Mouse (Mus musculus) gastrocnemius, adult 18-20 months (tissue): Measurements from ENCODE around the gene Fut8. TPM values are rescaled to one million over a fixed set of nuclear protein-coding genes. Genes with fewer than 3 reads are reported as not detected.

ENCODE experiments used
- DNase-seq: peaks from one replicate; pipeline ENCODE4 v3.0.0; 2021; ENCODE audit warnings: low spot score
- total RNA-seq, 2 experiments: library from RNA; stranded (reverse); gene quantifications; 2 replicates each; pipeline ENCODE4 v1.2.3; 2021

The Fut8 gene
- total RNA-seq, 2 experiments from 2014 or later = 18.4 to 19.9 TPM

DNA sequence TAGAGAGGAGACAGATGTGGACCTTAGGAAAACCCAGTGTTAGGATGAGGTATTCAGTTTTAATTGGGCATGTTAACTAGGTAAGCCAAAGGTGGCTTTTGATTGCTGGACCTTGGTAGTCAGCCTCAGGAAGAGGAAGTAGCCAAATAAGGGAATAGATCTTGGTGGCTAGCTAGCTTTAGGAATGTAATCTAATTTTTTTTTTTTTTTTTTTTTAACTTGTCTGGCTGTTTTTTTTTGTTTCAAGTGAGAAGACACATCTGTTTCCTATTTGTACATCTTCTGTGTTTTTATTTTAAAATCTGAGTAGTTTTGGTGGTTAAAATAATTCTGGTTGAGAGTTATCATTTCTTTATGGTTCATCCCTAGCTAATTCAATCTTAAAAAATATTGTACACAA lies 65.4 kb downstream of the Fut8 start:
- no peak for DNase-seq

DNA sequence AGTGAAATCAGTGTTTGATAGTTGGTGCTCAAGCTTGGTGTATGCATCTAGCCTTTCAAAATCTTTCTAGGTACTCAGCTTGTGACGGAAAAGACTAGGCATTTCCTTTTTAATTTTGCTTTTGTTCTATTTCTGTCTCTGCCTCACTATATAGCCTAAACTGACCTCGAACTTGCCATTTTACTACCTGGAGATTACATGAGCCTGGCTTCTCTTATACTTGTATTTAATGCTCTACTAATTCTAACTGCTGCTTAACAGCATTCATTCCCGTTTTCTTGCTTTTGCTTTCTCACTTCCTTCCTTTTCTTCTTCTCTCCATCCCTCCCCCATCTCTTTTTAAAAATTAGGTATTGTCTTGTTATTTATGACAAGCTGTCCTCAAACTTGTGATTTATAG lies 67.6 kb downstream of the Fut8 start:
- no peak for DNase-seq

DNA sequence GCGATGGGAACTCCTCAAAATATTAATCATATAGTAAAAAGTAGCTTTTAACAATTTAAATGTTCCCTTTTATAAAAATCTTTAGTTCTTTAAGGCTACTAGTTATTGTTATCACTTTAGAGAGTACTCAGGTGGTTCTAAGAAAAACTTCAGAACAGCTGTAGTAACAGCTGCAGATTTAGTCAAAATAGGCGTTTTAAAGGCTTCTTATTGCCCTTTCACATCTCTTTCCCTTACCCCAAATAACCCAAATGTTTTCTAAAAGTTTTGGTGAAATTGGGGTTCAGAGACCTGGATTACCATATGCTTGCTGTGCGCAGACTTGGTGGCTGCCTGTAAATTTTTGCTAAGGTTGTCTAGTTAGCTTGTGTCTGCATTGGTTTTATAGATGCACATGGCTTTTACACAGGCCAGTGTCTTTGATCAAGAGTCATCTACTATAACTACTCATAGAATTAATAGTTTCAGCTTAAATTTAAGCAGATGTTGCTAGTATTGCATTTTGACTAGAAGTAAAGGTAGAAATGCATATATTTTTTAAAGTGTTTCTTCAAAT lies 68.9 kb downstream of the Fut8 start:
- DNase-seq = no peak

DNA sequence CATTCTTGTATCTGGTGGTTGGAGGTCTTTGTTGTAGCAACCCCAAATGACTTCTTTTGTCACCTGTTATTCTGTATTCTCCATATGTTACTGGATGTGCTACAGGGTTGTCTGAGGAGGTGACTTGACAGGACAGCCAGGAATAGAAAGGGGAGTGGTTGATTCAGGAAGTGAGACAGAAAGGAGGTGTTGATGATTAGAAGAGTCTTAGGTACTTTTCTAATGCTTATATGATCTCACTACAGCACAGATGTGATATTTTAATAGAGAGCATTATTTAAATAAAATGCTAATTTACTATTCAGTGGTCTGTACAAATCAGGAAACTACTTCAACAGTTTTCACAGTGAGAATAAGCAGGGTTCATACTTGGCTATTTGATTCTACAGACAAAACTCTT lies 71.6 kb downstream of the Fut8 start:
- DNase-seq = no peak

DNA sequence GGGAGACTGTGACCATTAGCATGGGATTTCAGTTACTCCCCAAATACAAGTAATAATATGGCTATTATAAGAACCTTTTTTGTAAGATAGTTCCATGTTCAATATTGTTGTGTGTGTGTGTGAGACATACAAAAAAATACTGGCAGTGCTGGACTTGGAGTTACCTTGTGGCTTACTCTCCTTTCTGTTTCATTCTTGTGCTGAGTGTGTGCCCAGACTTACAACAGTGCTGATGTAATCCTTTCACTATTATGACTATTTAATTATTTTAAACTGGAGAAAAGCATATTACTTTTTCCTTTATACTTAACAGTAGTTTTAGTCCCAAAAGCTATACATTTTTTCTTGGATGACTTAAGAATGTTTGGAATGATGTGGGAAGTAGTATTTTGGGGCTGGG lies 75.6 kb downstream of the Fut8 start:
- DNase-seq = no peak

DNA sequence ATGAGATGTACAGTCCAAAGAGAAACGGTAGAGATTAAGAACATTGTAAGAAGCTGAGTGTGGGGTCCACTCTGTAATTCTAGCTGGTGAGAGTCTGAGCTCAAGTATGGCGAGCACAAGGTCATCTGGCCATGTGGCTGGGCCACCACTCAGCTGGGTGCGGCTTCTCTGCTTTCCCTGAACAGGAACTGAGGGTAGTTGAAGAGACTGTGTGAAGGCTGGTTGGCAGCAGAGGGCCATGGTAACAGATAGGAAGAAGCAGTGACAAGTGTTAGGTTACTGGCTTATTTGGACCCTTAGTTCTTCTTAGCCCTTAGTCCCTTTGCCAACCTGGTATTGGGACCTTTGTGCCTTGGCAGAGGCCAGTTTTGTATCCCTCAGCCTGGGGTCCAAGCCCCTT lies 86.2 kb downstream of the Fut8 start:
- DNase-seq = no peak

DNA sequence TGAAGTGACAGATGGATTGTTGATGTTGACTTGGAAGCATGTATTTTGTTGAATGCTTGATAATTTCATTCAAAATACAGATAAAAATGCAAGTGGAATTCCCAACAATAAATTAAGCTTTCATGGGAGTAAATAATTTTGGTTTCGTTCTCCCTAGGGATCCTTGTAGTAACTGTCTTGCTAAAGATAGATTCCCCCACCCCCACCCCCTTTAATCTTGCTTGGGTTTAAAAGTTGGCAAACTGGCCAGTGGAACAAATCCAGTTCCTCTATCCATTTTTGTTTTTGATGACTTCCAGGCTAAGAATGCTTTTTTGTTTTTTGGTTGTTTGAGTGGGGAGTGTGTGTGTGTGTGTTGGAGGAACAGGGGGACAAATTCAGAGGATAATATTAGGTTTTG lies 108.6 kb downstream of the Fut8 start:
- no peak for DNase-seq

DNA sequence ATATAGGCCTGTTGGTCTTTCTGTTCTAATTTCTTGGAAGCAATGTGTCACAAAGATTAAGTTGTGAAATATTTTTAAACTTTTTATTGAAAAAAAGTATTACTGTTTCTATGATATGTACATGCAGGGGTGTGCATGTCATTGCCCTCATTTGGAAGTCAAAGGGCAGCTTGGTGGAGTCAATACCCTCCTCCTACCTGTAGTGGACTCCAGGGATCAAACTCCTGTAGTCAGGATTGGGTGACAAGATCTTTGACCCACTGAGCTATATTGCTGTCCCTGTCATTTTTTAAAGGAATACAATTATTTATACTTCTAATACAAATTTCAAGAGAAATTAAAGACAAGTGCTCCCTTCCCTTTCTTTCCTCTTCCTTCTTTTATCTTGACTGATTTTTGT lies 111.6 kb downstream of the Fut8 start:
- no peak for DNase-seq

DNA sequence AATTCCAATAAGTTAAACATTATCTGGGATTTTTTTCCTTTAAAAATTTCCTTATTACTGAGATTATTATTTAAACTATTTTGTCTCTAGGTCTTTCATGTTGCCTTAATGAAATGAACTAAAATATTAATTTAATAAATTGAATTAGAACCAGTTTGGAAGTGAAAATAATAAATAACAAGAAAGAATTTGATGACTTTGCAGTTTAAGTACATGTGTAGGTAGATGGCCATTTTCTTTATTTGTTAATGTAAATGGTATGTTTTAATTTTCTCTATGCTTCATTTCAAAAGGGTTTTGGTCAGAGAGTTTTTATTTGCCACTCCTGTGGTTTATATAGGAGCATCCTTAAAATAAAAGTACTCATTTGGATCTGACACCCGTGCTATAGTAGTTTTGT lies 177.8 kb downstream of the Fut8 start:
- DNase-seq = no peak

DNA sequence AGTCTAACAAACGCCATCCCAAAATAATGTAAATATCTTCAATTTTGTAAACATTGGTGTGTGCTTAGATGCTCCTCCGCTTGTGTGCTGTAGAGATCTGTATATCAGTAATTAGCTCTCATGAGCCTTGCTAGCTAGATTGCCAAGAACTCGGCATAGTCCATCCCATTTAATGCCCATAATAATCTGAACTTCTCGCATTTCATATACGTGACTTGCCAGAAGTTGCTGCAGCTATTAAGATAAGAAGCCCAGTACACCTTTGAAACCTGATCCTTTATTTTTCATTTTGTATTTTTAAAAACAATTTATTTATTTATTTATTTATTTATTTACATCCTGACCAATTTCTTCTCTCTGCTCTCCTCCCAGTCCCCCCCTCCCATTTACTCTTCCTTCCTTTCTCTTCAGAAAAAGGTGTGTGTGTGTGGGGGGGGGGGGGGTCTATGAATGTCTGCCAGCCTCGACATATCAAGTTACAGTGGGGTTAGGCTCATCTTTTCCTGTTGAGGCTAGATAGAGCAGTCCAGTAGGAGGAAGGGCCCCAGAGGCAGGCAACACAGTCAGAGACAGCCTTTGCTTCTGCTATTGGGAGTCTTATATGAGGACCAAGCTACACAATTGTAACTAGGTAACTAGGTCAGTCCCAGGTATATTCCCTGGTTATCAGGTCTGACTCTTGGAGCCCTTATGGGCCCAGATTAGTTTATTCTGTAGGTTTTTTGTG lies 183.9 kb downstream of the Fut8 start:
- DNase-seq = no peak

DNA sequence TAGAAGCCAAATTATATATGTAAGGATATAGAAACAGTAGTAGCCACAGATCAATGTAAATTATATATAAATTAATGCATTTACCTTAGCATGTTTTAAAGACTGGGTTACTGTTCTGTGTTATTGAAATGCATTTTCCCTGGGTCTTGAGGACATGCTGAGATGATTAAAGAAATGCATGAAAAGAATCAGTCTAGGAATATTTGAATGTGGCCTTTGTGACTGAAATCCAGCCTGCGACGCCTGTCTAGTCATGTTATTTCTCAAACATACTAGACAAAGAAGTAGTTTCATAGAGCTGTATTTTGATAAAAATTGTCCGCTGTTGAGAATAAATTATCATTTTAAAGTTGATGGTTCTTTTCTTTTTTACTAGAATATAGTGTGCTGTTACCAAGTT lies 188.2 kb downstream of the Fut8 start:
- DNase-seq = no peak

DNA sequence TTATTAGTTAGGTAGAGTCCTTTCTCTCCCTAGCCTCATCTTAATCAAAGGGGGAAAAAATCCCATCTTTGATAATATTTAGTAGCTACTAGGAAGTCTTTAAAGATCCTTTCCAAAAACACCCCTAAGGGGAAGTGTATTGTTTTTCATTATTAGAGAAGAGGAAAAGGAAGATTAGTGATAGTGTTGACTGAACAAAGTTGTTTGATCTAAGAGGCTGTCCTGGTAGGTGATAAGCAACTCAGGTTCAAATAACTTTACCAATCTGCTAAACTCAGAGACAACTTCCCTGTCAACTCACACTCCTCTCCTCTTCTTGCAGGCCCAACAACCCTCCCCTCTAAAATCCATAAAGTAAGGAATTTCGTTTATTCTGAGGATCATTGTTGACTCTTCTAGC lies 190.2 kb downstream of the Fut8 start:
- DNase-seq = no peak

DNA sequence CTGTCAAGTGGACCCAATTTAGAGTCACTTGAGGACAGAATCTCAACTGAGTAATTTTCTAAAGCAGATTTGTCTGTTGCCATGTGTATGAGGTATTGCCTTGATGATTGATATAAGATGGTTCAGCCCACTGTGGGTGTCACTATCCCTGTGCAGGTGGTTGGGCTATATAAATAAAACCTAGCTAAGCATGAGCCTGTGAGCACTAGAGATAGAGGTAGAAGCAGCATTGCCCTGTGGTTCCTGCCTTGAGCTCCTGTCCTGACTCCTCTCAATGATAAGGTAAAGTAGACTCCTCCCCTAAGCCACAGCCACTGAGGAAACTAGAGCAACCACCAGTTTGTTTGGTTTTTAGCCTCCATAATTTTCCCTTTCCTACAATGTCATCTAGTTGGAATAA lies 191.5 kb downstream of the Fut8 start:
- DNase-seq = no peak

DNA sequence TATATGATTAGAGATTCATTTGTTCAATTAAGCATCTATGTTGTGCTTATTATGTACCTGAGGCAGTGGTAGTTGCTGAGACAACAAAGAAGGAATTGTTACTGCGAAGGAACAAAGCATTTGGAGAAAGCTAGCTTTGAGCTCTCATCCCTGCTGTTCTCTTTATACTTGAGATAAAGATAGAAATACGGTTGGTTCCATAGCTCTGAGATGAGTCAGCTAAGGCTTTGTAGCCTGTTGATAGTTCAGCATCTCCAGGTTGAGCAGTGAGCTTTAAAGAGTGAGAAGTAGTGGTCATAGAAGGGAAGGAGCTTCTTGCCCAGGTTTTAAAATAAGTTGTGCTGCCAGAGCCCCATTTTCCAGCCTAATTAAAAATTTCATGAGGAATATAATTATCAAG lies 198.8 kb downstream of the Fut8 start:
- no peak for DNase-seq

DNA sequence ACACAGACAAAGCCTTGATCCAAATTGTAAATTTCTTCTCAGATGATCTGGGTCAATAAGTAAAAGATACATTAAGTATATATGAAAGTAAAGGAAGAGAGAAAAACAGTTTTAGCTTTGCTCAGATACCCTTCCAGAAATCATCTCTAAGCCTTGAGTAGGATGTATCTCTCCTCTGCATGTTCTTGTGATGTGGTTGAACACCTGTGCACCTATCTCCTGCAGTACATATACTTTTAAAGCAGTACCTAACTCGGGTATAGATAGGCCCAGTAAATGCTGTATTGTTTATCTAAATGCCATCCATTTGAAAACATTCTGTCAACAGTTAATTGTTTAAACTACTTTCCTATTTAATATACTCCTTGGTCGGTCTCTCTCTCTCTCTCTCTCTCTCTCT lies 212.9 kb downstream of the Fut8 start:
- DNase-seq = no peak

DNA sequence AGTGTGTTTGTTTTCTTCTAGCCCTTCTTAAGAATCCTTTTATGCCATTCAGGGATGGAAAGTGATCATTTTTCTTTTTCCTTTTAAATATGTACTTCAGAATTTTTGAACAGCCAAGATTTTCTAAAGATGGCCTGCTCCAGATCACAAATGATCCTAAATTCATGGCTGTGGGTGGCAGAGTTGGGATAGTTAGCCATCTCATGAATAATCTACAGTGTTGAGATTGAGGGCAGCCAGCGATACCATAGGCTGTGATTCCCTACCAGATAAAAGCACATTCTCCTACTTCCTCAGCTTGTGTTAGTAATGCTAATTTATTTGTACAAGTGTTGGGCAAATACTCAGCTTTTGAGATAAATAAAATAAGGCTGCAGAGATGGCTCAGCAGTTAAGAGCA lies 228.3 kb downstream of the Fut8 start:
- no peak for DNase-seq

DNA sequence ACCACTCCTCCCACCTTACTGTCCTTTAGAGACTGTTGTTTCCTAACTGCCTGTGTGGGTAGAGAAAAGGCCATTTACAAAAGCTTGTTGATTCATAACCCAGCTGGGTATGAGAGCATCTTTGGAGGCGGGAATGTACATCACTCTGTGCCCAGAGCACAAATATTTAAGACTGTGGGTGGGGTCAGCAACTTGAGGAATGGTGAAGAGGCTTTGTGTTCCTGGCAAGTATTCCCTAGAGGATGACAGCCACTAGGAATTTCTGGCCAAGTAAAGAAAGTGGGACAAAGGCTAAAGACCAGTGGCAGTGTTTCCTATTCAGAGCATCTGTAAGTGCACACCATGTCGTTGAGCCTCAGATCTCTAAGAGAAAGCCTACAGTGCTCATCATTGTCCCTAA lies 242.0 kb downstream of the Fut8 start:
- no peak for DNase-seq

DNA sequence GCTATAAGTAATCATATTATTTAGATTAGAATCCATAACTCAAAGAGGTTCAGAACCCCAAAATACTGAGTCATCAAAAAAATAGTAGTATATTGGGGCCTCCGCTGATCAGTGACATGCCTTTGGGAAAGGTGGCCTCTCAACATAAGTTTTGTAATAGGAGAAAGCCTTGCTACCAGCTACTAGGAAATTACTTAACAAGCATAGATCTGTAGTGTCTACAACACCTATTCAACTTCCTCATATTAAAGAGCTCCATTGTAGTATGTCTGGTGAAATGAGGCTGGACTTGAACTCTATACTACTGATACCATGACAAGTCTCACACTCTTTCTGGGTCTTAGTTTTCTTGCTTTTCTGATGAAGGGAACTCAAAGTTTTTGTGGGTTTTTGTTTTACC lies 243.2 kb downstream of the Fut8 start:
- no peak for DNase-seq

DNA sequence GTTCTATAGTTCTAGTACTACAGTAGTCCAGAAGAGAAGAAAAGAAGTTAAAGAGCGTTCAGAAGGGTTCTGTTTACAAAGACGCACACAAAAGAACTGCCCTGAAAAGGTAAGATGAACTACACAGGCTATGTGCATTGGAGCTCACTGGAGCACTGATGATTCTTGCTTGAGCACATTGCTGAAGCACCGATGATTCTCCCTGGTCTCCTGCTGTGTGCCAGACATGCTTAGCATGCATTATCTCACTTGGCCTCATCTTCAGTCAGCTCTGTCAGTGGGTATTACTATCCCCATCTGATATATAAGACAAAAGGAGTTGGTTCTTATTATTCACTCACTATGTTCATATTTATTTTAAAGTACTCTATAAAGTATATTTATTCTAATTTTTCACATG lies 243.9 kb downstream of the Fut8 start:
- DNase-seq = no peak

DNA sequence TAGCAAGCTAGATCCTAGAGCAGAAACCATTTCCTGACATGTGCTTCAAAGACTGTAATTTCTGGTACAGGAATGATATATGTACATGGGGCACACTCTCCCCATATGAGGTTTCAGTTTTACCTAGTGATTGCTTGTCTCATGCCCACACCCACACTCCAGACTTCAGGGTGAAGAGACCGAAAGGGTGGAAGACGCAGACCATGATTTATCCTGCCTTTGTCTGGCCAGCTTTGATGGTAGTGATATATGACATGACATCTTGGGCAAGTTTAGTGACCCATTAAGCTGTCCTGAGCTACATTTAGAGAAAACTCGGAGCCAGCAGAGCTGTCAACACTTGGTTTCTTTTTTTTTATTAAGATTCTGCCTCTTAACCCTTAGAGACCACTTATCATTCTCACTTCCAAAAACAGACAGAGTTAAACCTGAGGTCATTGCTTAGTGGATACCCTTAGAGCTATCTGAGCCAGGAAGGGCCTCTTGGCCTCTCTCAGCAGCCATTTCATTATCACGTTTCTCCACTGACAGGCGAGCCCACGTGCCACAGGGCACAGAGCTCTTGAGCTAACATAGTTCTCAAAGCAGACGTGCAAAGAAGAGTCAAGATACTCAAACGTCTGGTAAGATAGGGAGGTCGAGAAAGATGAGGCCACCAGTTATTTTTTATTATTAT lies 245.4 kb downstream of the Fut8 start:
- DNase-seq = no peak

DNA sequence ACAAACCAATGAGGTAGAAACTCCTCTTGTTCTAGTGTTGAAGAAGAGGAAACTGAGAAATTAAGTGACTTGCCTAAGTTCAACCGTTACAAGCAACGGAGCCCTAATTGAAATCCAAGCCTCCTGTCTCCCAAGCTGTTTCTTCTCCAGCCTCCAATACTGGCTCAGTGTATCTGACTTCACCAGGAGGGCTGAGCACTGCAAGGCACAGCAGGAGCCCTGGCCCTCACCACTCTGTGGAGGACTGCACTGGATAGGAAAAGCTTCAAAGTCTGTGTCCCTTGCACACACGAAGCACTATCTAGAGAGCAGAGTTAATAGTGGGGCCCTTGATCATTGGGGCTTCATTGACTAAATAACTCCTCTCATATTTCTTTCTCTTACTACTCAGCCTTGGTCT lies 246.8 kb downstream of the Fut8 start:
- DNase-seq = no peak

DNA sequence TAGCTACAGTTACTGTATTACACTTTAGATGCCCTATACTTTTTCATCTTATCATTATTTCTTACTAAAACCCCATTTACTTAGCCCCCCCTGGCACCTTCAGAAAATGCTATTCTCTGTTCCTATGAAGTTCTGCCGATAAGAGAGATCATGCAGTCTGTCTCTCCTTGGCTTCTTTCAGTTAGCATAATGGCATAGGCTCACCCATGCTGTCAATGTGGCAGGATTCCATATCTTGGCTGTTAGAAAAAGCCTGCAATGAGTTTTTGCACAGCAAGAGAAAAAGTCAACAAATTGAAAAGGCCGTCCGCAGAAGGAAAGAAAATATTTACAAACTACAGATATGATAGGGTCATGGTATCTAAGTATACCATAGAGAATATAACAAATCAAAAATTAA lies 253.6 kb downstream of the Fut8 start:
- no peak for DNase-seq

DNA sequence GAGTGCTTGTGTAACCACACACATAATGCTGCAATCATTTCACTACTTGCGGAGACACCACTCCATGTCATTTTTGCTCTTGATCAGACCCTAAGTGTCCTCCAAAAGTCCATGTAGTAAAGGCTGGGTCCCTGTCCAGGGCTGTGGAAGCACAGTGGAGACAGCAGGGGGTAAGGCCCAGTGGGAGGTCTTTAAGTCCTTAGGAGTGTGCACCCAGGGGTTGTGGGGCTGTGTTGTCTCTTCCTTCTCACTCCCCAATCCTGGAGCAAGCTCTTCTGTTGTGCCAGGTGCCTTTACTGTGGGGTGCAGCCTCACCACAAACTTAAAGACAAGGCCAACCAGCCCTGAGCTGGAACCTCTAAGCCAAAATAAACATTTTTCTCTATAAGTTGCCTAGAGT lies 257.9 kb downstream of the Fut8 start:
- DNase-seq = no peak
